Mouse (Mus musculus) layer of hippocampus, adult 18-20 months (tissue): Measurements from ENCODE around the gene Itga2. TPM values are rescaled to one million over a fixed set of nuclear protein-coding genes. Genes with fewer than 3 reads are reported as not detected.
A peak's percentile ranks its signal among the peaks of the same experiment; 100 is the strongest.

Source experiments
- DNase-seq, 2 experiments: peaks; one replicate each; pipeline ENCODE4 v3.0.0; 2022; ENCODE audit warnings: low spot score in 2 of 2
- total RNA-seq, 2 experiments: library from RNA; stranded (reverse); gene quantifications; 2 replicates each; pipeline ENCODE4 v1.2.3; 2021

The Itga2 gene
- total RNA-seq, 2 experiments from 2014 or later, result 0.10 to 0.56 TPM

- DNase-seq, result no peak
These were observed 106.5 kb downstream of the Itga2 start for GRCm38 (mm10) chr13:114825377-114825855.

- DNase-seq, result no peak
These were observed 109.0 kb downstream of the Itga2 start for GRCm38 (mm10) chr13:114822871-114823270.

- no peak for DNase-seq
These were observed 113.4 kb downstream of the Itga2 start for GRCm38 (mm10) chr13:114818513-114818912.

DNA sequence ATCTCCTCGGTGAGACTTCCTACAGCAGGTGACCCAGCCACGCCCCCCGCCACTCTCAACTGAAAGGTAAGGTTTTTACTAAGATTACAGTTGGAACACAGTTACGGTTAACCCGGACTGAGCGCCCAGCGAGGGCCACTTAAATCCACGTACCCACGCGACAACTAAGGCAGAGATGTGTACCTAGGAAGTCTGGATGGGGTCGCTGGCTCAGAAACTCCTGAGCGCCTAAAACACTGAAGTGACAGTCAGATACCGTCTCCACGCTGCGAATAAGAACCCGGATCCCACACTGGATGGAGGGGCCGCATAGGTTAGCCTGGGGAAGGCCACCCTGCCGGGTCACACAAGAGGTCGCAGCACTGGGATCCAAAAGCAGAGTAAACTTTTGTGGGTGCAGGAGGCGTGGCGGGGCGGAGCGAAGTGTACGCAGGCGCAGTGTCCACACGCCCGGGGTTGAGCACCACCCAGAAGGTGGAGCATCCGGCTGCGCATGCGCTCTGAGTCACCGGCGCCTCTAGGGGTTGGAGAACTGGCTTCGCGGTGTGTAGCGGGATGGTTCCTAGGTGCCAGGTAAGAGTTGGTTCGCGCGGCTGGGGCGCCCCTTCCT lies 114.0 kb downstream of the Itga2 start, which contains the start of gene Mocs2:
TSS of gene Mocs2 (plus strand) at position 486 of the 610 bp plus-strand sequence.
- peak; percentile 83 to 93 for DNase-seq

- no peak for DNase-seq
These were observed 122.2 kb downstream of the Itga2 start for GRCm38 (mm10) chr13:114809624-114810210.

DNA sequence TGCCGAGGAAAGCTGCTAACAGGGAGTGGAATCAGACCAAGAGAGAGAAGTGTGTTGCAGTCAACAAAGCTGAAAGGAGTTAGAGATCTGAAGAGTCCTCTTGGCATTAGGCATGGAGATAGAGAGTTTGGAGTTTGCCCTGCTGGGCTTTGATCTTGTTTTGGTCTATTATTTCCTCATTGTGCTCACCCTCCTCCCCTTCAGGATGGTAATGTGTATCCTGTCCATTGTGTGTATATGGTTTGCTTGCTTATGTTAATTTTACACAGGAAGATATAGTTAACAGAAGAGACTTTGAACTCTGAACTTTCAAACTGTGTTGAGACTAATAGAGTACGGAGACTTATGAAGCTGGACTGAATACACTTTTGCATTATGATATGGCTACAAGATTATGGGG lies 128.9 kb downstream of the Itga2 start:
- DNase-seq, result no peak

GRCm38 (mm10) chr13:114801857-114802256 lies 130.0 kb downstream of the Itga2 start:
- DNase-seq, result no peak

DNA sequence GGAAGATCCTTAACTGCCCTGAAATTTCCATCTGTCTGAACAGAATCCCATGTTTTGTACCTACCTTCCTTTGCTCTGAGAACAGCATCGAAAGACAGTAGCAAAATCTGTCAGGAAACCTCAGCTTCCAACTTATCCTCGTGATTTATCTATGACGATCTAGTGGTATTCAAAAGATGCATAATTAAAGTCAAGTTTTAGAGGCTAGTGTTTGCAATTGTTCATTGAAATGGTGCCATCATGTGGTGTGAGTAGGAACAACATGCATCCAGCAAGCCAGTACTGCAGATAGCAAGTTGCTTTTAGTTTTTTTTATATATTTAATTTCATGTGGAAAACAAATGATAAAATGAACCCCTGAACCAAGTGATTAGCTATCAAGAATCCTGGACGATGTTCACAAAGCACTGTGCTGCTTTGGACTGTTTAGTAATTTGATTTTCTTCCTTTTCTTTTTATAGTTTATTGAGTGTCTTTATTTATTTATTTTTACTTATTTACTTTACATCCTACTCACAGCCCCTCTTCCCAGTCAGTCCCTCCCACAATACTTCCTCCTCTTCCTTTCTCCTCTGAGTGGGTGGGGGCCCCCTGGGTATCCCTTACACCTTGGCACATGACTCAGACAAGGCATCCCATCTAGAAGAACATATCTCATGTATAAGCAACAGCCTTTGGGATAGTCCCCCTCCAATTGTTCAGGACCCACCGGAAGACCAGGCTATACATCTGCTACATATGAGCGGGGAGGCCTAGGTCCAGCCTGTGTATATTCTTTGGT lies 138.5 kb downstream of the Itga2 start:
- DNase-seq, result peak; percentile 44 to 89

DNA sequence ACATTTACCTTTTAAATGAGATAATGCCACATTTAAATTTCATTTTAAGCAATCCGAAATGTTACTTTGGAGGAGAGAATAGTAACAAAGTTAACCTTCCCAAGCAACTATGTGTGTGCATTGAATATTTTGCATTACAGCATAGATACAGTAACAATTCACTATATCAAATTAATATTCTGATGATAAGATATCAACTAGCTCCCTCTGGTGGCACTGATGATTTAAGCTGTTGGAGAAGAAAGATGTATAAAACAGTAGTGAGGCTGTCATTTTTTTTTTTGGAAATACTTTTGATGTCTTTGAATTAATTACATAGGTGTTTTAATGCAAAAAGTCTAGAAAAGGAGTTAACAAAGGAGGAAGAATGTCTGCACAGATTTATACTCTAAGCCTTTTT lies 140.4 kb downstream of the Itga2 start:
- peak in 1 of 2 experiments; percentile 65 for DNase-seq

Other genes with a start within 250 kb of the Itga2 start
- gene Mocs2, start 113.9 kb downstream of the Itga2 start, total RNA-seq, result 10 to 100 TPM; 78.6 to 82.5 TPM
- gene Pelo, start 158.1 kb upstream of the Itga2 start, total RNA-seq, result 10 to 100 TPM; 20.3 to 23.3 TPM
- gene Gm49395, start 169.8 kb upstream of the Itga2 start, total RNA-seq, result 1 to 10 TPM; 2.3 to 2.6 TPM
- gene Itga1, start 169.9 kb upstream of the Itga2 start, total RNA-seq, result 1 to 10 TPM; 4.2 to 4.4 TPM